Comparison of ENCODE assay signal across 14 mouse cellular contexts in genomic region chr8:57627946-57628786, GRCm38 (mm10). TPM values are rescaled to one million over a fixed set of nuclear protein-coding genes. Genes with fewer than 3 reads are reported as not detected.
DNase-seq lines count a peak whose midpoint lies in the region; ATAC-seq and TF ChIP-seq lines count a peak whose summit lies in the region.
"Had no signal": no experiment of that assay in that cellular context is flagged by ENCODE, and none has a peak within 500 bp of the region (broad histone marks: within the 10 kb centered on the region; RNA-seq: fewer than 3 reads in every experiment).

No protein-coding gene starts in this region.

- TF ChIP-seq RAD21 in CH12.LX (IDR thresholded peaks at IDR 0.05; ENCODE audit: low read depth, low read length), result no peak; the same call in 1 of the 2 replicates

- dilution Hi-C loops in CH12.LX (cut with MboI; ENCODE audit: extremely low pct_ligation_motif_present, extremely low pct_unique_long_range_greater_than_20kb, low sequenced_read_pairs), result no loop called here

- H3K79me2 ChIP-seq in CH12.LX (replicated peaks; ENCODE audit: control insufficient read depth, extremely low read depth, insufficient read depth, poor library complexity, severe bottlenecking), result peaks cover 3% of the 10 kb centered on the region; the same call in 1 of the 2 replicates

- no peak overlapping the region for H3K27ac ChIP-seq in layer of hippocampus, adult 2 months
- H3K27ac ChIP-seq in CH12.LX (ENCODE audit: insufficient read depth, low read depth), result no peak overlapping the region
- peak overlapping the region; percentile 36; the same call in 1 of the 2 replicates for H3K27ac ChIP-seq in olfactory bulb, adult 2 months (ENCODE audit: insufficient read depth, low read depth, low read length)
- H3K27ac ChIP-seq in hindbrain, postnatal 0 days, result no peak overlapping the region
- H3K27ac ChIP-seq: hindbrain, embryonic 14.5 days; left cerebral cortex, adult 2 months; lung, embryonic 15.5 days had no signal

- TF ChIP-seq EP300 in CH12.LX (IDR thresholded peaks at IDR 0.05; ENCODE audit: low read length), result no peak

- peaks cover 8% of the 10 kb centered on the region for H3K9me3 ChIP-seq in CH12.LX (replicated peaks; ENCODE audit: low read length)
- no peaks in the 10 kb centered on the region for H3K9me3 ChIP-seq in hindbrain, postnatal 0 days (ENCODE audit: low read length)
- H3K9me3 ChIP-seq: lung, embryonic 15.5 days had no signal

- no peak for TF ChIP-seq CTCF in layer of hippocampus, adult 2 months (conservative IDR thresholded peaks at IDR 0.05)
- TF ChIP-seq CTCF in CH12.LX (conservative IDR thresholded peaks at IDR 0.05 in 1 of 2, IDR thresholded peaks at IDR 0.05 in 1 of 2; ENCODE audit: low read depth in 2 of 2, low read length in 2 of 2), result peak in 1 of 2 experiments; percentile 11; a peak in 1 of 4 replicates
- TF ChIP-seq CTCF in olfactory bulb, adult 2 months (IDR thresholded peaks at IDR 0.05; ENCODE audit: insufficient read depth, low read depth, low read length), result no peak
- no peak for TF ChIP-seq CTCF in hindbrain, postnatal 0 days (IDR thresholded peaks at IDR 0.05; ENCODE audit: low read depth)

- H3K9ac ChIP-seq in CH12.LX (ENCODE audit: insufficient read depth, low read depth), result no peak overlapping the region
- no peak overlapping the region for H3K9ac ChIP-seq in hindbrain, postnatal 0 days (replicated peaks; ENCODE audit: low read length)
- H3K9ac ChIP-seq: hindbrain, embryonic 14.5 days; lung, embryonic 15.5 days had no signal

- H3K4me1 ChIP-seq in CH12.LX (ENCODE audit: control insufficient read depth in 1 of 2, insufficient read depth in 2 of 2), result peaks cover 2 to 20% of the 10 kb centered on the region in 2 experiments
- H3K4me1 ChIP-seq in olfactory bulb, adult 2 months (ENCODE audit: control insufficient read depth, insufficient read depth, low read length), result peaks cover 8% of the 10 kb centered on the region
- H3K4me1 ChIP-seq in hindbrain, postnatal 0 days (ENCODE audit: insufficient read depth, low read length), result no peaks in the 10 kb centered on the region
- H3K4me1 ChIP-seq: lung, embryonic 15.5 days had no signal

- no peak for TF ChIP-seq POLR2A in CH12.LX (IDR thresholded peaks at IDR 0.05; ENCODE audit: low read depth, low read length)
- no peak for TF ChIP-seq POLR2A in olfactory bulb, adult 2 months (IDR thresholded peaks at IDR 0.05; ENCODE audit: insufficient read depth, low read depth, low read length)

- peak; percentile 18 to 31 for DNase-seq in layer of hippocampus, adult 2 months (ENCODE audit: low spot score in 2 of 2)
- no peak for DNase-seq in layer of hippocampus, postnatal 36 days
- DNase-seq in CH12.LX (ENCODE audit: extremely low read depth), result no peak
- DNase-seq in brain, adult 2 months (ENCODE audit: low read depth, low spot score), result peak; percentile 86
- no peak for DNase-seq in kidney, postnatal 10 days
- DNase-seq in hindbrain, postnatal 0 days (ENCODE audit: low spot score), result no peak
- DNase-seq: adrenal gland, postnatal 36 days; cerebellum, adult 11 months; gastrocnemius, postnatal 25 days; spleen, adult 18-20 months had no signal

- no peaks in the 10 kb centered on the region for H3K27me3 ChIP-seq in CH12.LX (replicated peaks)
- H3K27me3 ChIP-seq in hindbrain, postnatal 0 days (ENCODE audit: insufficient read depth, low read length), result no peaks in the 10 kb centered on the region
- H3K27me3 ChIP-seq: lung, embryonic 15.5 days had no signal

- peaks cover 0 to 40% of the 10 kb centered on the region in 2 experiments for H3K36me3 ChIP-seq in CH12.LX (replicated peaks in 1 of 2; ENCODE audit: control insufficient read depth in 1 of 2, insufficient read depth in 1 of 2, low read length in 1 of 2)
- H3K36me3 ChIP-seq in hindbrain, postnatal 0 days (ENCODE audit: insufficient read depth, low read length), result no peaks in the 10 kb centered on the region
- H3K36me3 ChIP-seq: lung, embryonic 15.5 days had no signal

- in situ Hi-C loops in CH12.LX (cut with MboI; ENCODE audit: low pct_ligation_motif_present, low pct_unique_long_range_greater_than_20kb, low sequenced_read_pairs), result no loop called here

- WGBS in olfactory bulb, adult 2 months, result 49% methylated on average over 5 of the region's 5 CpGs
- 71% methylated on average over 5 of the region's 5 CpGs for WGBS in hindbrain, postnatal 0 days

- H3K4me2 ChIP-seq in CH12.LX (ENCODE audit: insufficient read depth, low read depth, poor library complexity, severe bottlenecking), result no peak overlapping the region
- no peak overlapping the region for H3K4me2 ChIP-seq in hindbrain, postnatal 0 days (ENCODE audit: low read depth, low read length)
- H3K4me2 ChIP-seq: hindbrain, embryonic 14.5 days; lung, embryonic 15.5 days had no signal

- ATAC-seq in hindbrain, postnatal 0 days, result no peak

- H3K4me3 ChIP-seq in layer of hippocampus, adult 2 months, result no peak overlapping the region
- H3K4me3 ChIP-seq in CH12.LX (replicated peaks in 1 of 3; ENCODE audit: low read depth in 2 of 3, low read length in 2 of 3, poor library complexity in 1 of 3), result no peak overlapping the region
- no peak overlapping the region for H3K4me3 ChIP-seq in olfactory bulb, adult 2 months (ENCODE audit: insufficient read depth, low read depth, low read length)
- H3K4me3 ChIP-seq in hindbrain, postnatal 0 days (ENCODE audit: low read length), result no peak overlapping the region
- H3K4me3 ChIP-seq: left cerebral cortex, adult 2 months; lung, embryonic 15.5 days had no signal

TF ChIP-seq in CH12.LX, 34 proteins besides CTCF, POLR2A, EP300 and RAD21:
- TF ChIP-seq NRF1 (IDR thresholded peaks at IDR 0.05; ENCODE audit: low read depth, low read length), result no peak
- TF ChIP-seq ZNF384 (IDR thresholded peaks at IDR 0.05; ENCODE audit: low read depth, low read length), result peak; percentile 65

RNA-seq across cellular contexts. Expression of gene Galnt7, which starts 24.7 kb away (rescaled TPM):
- total RNA-seq in layer of hippocampus, adult 2 months (2021), result 10 to 100 TPM in 1 of 2 experiments, 1 to 10 TPM in 1; 9.7 to 11.4 TPM
- 10 to 100 TPM; 10.1 to 10.4 TPM for total RNA-seq in layer of hippocampus, postnatal 36 days (2021)
- 25.5 and 26.7 TPM in 2 replicates for total RNA-seq in CH12.LX (2012; rRNA removed)
- 32.7 and 37.6 TPM in 2 replicates for total RNA-seq in CH12.LX (2014; rRNA removed)
- 33.5 and 37.3 TPM in 2 replicates for polyA plus RNA-seq in CH12.LX (2012; ENCODE audit: insufficient read length, low read depth)
- polyA plus RNA-seq in olfactory bulb, adult 2 months (2012; ENCODE audit: insufficient read depth, insufficient read length, low replicate concordance, missing spikeins), result not detected in 2 replicates
- total RNA-seq in hindbrain, postnatal 0 days (2014; rRNA removed), result 3.7 and 6.8 TPM in 2 replicates
- 6.6 and 8.3 TPM in 2 replicates for polyA plus RNA-seq in hindbrain, postnatal 0 days (2015; fragmentation: Nextera tagmentation; extraction: Ambion mirVana)

Comparison
In these comparisons a context has a peak if more than half of its experiments do, and no peak if none do; other contexts are left out.
1. DNase-seq: peak in layer of hippocampus, adult 2 months (2 of 2) and brain, adult 2 months (single experiment); none in layer of hippocampus, postnatal 36 days (0 of 2), CH12.LX (single experiment), kidney, postnatal 10 days (single experiment) and hindbrain, postnatal 0 days (single experiment).